Mouse (Mus musculus) A20 (cell line): ENCODE results near the gene Chst15.

Experiments used
- DNase-seq: peaks from one replicate; pipeline ENCODE4 v3.0.0-alpha.2; 2011; ENCODE audit warnings: low read depth, low spot score

The Chst15 gene

GRCm38 (mm10) chr7:132336781-132337180, 19.8 kb upstream of the Chst15 start:
- DNase-seq, result no peak

GRCm38 (mm10) chr7:132335367-132335766, 18.3 kb upstream of the Chst15 start:
- DNase-seq, result no peak

DNA sequence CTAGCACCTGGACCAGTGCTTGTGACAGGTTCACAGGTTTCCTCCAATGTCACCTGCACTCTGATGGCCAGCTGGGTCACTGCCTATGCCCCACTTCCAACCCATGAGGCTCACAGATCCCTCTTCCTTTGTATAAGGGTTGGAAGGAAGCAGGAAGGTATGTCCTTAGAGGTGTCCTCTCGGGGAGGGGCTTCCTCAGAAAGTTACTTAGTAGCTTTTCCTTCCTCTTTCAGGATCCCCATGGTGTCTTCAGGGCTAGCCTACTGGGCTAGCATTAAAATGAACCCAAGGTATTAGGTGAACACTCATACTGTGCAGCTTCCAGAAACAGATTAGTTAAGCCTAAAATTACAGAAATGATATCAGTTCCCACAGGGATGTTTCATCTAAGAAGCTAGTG, 16.1 kb upstream of the Chst15 start:
- DNase-seq, result peak; percentile 24

DNA sequence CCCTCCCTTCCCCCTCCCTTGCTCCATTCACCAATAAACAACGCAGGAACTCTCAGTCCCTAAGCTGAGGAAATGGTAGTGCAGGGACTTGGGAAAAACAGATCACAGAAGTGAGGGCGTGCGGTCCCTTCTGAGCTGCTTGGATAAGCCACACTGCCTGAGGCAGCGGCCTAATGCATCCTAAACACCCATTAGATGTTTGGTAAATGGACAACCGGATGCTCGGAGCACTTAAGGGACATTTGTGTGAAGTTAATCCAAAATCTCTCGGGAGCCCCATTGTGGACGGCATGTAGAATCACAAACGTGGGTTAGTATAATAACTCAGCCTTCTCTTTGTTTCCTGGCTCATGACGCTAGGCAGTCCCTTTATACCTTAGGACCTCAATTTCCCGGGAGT, 15.1 kb upstream of the Chst15 start:
- no peak for DNase-seq

DNA sequence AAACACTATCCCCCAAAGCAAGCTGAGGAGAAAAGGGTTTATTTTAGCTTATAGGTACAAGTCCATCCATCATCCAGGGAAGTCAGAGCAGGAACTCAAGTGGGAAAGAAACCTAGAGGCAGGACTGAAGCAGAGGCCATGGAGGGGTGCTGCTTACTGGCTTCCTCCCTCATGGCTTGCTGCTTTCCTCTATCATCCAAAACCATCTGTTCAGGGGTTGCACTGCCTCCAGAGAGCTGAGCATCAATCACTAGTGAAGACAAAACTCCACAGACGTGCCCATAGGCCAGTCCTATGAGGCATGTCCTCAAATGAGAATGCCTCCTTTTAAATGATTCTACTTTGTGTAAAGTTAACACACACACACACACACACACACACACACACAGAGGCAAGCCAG, 13.2 kb upstream of the Chst15 start:
- DNase-seq, result no peak

- no peak for DNase-seq
Observed at GRCm38 (mm10) chr7:132328648-132329047, 11.6 kb upstream of the Chst15 start.

DNA sequence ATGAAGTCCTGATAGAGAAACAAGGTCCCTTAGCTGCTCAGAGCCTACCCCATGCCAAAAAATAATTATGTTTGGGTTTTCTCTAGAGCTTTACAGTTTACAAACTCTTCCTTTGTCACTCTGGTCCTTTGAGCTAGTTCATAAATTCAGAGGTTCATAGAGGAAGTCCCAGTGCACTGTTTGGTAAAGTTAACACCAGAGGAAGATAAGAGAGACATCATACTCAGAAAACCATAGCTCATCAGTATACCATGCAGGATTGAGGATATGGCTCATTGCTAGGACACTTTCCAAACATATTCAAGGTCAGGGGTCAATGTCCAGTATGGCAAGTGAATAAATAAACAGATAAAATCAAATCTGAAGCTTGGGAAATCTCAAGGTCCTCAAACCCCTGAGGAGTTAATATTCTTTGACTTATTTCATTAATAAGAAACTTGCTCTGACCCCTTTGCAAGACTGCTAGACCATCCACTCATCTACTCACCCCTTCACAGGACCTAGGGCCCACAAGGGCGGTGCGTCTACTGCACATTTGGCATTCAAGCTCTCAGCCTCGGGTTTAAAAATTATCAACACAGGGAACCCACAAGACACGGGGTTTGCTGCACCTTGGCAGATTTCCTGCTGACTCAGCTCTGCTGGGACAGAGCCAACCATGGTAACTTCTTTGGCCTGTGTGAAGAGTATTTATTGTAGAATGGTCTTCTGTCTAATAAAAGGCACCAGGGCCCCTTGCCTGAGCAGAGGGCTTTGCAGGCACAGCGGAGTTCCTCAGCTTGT, 8.7 kb upstream of the Chst15 start:
- DNase-seq, result no peak

- peak; percentile 87 for DNase-seq
Observed at GRCm38 (mm10) chr7:132323430-132323829, 6.4 kb upstream of the Chst15 start.

DNA sequence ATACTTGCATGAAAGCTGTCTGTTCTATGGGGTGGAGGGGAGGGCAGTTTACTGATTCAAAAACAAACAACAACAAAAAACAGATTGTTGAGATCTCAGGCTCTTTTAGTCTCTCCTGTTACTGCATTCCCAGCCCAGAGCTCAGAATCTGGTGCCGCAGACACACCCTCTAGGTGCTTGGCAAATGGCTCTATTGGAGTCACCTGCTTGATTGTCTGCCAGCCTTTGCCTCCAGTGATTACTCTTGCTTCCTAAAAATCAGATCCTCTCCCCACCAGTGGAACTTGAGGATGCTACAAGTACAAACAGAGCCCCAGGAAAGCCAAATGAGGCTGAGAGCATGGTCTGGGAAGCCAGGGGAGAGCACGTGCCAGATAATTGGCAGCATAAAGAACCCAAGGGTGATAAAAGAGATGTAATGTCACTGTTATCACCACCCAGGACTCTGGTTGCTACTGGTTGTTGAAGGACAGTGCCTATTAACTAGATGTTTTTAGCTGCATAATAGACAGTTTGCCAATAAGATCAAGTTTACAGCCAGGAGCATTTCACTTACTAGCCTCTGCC, 4.4 kb upstream of the Chst15 start:
- no peak for DNase-seq

DNA sequence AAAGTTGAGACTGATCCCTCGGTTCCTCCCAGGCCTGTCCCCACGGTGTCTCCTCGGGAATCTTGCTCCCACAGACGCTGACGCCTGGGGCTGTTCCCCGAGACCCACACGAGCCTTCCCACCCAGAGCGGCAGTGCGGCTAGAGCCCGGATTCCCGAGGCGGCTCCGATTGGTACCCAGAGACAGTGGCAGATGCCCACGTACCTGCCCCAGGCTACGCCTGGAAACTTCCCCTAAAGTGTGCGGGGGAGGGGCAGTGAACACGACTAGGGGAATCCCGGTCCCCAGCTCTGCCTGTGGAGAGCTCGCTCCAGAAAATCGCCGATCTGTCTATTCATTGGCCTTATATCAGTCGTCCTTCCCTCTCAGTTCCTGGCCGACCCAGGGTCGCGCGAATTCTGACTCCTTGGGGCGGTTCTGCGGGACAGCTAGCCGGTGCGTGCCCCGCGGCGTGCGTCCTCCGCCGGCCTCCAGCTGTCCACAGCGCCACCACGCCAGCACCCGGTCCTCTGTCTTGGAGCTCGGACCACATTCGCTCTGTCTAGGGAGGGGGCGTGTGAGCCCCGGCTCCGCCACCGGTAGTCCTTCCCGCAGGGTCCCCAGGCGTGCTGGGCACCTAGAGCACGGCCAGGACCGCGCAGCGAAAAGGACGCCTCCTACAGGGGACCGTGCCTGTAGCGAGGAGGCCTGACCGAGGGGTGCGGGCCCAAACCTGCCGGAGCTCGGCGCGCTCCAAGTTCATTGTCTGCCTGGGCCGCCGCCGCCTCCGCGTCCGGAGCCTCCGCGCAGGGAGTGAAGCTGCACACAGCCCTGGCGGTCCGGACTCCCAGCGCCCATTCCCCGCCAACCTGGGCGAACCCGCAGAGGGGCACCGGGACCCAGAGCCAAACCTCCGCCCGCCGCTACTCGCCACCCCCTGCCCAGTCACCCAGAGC, 660 bp downstream of the Chst15 start:
- peak; percentile 86 for DNase-seq

- peak; percentile 61 for DNase-seq
Observed at GRCm38 (mm10) chr7:132315149-132316091, 1.6 kb downstream of the Chst15 start.

- no peak for DNase-seq
Observed at GRCm38 (mm10) chr7:132312396-132312795, 4.6 kb downstream of the Chst15 start.

- no peak for DNase-seq
Observed at GRCm38 (mm10) chr7:132308537-132309191, 8.4 kb downstream of the Chst15 start.

DNA sequence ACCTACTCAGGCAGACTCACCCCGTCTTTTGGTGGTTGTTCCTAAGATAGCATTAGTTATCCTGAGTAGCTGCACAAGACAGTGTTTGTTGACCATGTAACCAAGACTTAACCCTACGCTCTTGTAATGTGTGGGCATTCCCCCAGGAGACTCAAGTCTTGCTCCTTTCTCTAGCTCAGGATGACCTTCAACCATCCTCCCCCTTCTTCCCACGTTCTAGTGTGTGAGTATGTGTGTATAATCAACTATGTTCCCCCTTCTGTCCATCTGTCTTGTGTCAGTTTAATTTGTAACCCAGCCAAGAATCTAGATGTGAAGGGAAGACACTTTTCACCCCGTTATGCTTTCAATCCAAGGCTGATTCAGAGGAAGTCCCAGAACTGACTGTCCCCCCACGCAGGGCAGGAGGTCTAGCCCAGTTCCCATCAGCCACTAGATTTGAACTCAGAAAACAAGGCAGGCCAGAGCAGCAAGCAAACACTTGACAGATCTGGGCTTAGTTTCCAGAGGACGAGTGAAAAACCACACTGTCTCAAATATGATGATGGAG, 9.2 kb downstream of the Chst15 start:
- no peak for DNase-seq

GRCm38 (mm10) chr7:132306671-132307412, 10.2 kb downstream of the Chst15 start:
- no peak for DNase-seq

DNA sequence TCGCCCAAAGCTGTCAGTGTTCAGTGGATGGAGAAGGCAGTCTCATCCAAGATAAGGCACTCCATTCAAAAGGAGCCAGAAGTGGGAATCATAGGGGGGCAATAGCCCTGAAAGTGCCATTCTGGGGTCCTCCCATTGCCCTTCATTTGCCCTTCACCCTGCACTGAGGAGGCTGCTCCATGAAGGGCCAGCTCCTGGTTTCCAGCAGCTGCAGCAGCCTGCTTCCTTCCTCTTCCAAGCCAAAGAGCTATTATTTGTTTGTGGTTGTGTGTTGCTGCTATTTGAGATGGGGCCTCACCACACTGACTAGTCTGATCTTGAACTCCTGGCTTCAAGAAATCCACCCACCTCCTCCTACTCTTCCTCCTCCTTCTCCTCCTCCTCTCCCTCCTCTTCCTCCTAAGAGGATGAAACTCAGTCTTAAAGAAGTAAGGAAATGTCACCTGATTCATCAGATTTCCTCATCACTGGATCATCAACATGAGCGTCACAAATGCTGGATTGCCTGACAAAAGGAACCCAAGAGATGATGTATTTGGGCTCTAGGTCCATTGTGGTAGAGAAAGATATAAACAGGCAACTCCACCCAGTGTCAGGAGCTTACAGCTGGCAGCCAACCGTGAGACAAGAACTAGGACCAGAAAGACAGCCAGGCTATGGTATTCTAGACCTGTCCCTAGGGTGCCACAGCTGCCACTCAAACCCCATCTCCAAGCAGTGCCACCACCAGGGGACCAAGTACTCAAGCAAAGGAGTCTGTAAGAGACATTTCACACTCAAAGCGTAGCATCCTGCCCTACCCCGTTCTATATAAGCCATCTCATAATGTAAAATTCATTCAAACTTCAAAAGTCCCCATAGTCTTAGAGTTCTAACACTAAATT, 11.3 kb downstream of the Chst15 start:
- DNase-seq, result no peak

DNA sequence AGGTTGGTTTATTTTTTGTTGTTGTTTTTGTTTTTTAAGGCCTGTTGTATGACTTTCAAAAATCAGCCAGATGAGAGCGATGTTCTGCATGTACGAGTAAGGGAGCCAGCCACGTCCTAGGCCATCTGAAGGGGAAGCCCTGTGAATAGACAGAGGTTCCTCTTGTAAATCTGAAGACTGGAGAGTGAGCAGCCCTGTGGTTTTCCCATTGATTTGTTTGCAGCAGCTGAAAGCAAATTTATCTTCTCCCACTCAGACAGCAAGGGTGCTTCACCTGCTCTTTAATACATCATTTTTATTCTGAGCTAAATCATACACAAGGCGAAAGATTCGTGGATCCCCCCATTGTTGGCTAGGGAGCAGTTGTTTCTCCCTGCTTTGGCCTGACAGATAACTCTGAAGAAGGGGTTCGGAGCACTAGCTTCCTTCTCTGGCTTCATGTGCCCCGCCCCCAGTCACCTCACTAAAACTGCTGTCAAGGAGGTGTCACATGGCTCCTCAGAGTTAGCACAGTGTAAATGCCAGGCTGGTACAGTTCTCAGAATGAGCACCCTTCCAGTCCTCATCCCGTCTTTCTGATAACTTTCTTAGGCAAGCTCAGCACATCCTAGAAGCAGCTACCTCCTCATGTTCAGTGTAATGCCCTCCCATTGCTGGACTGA, 12.5 kb downstream of the Chst15 start:
- DNase-seq, result peak; percentile 48

- no peak for DNase-seq
Observed at GRCm38 (mm10) chr7:132303988-132304387, 13.0 kb downstream of the Chst15 start.
